Mouse (Mus musculus) C2C12 (cell line): Measurements from ENCODE around the gene Tox2. TPM values are rescaled to one million over a fixed set of nuclear protein-coding genes. Genes with fewer than 3 reads are reported as not detected.

Experiments used
- H3K27me3 ChIP-seq: one replicate; pipeline ENCODE4 v1.6.1; 2011; ENCODE audit not compliant: control insufficient read depth, insufficient read depth, insufficient read length
- H3K36me3 ChIP-seq: one replicate; pipeline ENCODE4 v1.6.1; 2011; ENCODE audit not compliant: control insufficient read depth, insufficient read depth
- H3K4me3 ChIP-seq: one replicate; pipeline ENCODE4 v1.5.1; 2011; ENCODE audit warnings: mild to moderate bottlenecking, control low read depth; ENCODE audit not compliant: poor library complexity, insufficient read depth, severe bottlenecking
- H3K79me2 ChIP-seq: one replicate; pipeline ENCODE4 v1.6.1; 2011; ENCODE audit not compliant: control insufficient read depth, insufficient read depth
- H3K79me3 ChIP-seq: one replicate; pipeline ENCODE4 v1.6.1; 2011; ENCODE audit warnings: low read depth, control low read depth
- H3ac ChIP-seq: one replicate; pipeline ENCODE3; 2011; ENCODE audit warnings: low read depth; ENCODE audit not compliant: control insufficient read depth, insufficient read length
- CEBPB ChIP-seq: IDR thresholded peaks from one replicate; pipeline ENCODE4 v1.6.1; 2011; ENCODE audit warnings: low read depth, mild to moderate bottlenecking, control low read depth, moderate library complexity
- CTCF ChIP-seq: IDR thresholded peaks from one replicate; pipeline ENCODE4 v1.5.1; 2011; ENCODE audit not compliant: control insufficient read depth, insufficient read depth, insufficient read length
- FOSL1 ChIP-seq: IDR thresholded peaks from one replicate; pipeline ENCODE4 v1.8.0; 2011; ENCODE audit warnings: mild to moderate bottlenecking, low read length; ENCODE audit not compliant: poor library complexity, insufficient read depth, severe bottlenecking
- MAX ChIP-seq: IDR thresholded peaks from one replicate; pipeline ENCODE4 v1.6.1; 2011; ENCODE audit warnings: mild to moderate bottlenecking, control low read depth
- MYOD1 ChIP-seq: IDR thresholded peaks from one replicate; pipeline ENCODE4 v1.6.1; 2011; ENCODE audit warnings: low read depth; ENCODE audit not compliant: control insufficient read depth, insufficient read length
- MYOG ChIP-seq: IDR thresholded peaks from one replicate; pipeline ENCODE4 v1.6.1; 2011; ENCODE audit not compliant: control insufficient read depth, insufficient read length; ENCODE audit errors: extremely low read depth
- USF1 ChIP-seq: IDR thresholded peaks from one replicate; pipeline ENCODE4 v1.6.1; 2011; ENCODE audit warnings: low read depth, mild to moderate bottlenecking, control low read depth, moderate library complexity
- polyA plus RNA-seq: library from polyadenylated mRNA; unstranded; fragments of >200 nt; fragmentation: generic; extraction: Trizol; gene quantifications from one replicate; pipeline ENCODE4 v1.2.1, GENCODE M21; 2012; ENCODE audit warnings: missing spikeins

Tox2 gene
- polyA plus RNA-seq, 1 experiment, result 0.14 TPM

DNA sequence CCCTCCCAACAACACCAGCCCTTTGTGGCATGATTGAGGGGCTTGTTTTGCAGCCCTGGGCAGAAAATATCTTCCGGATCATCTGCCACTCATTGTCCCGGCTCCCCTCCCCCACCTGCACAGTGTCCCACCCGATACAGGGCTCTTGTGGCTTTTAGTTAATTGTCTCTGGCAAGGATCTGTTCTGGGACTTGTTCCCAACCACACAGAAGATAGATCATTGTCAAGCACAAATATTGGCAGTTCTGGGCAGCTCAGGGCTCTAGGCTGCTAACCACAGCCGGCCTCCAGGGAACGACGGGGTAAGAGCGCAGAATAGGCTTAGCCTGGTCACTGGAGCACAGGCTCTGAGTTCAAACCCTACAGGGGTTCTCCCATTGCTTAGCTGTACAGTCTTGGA, 33.1 kb downstream of the Tox2 start:
- H3K36me3 ChIP-seq, result no peaks in the 10 kb centered on the region
- no peaks in the 10 kb centered on the region for H3K79me3 ChIP-seq
- no peak overlapping the region for H3K4me3 ChIP-seq
- no peaks in the 10 kb centered on the region for H3K79me2 ChIP-seq
- no peak for TF ChIP-seq MAX
- no peak for TF ChIP-seq USF1
- no peak for TF ChIP-seq MYOG
- TF ChIP-seq FOSL1, result no peak
- TF ChIP-seq CEBPB, result no peak
- no peak for TF ChIP-seq MYOD1
- TF ChIP-seq CTCF, result no peak
- no peak overlapping the region for H3ac ChIP-seq
- H3K27me3 ChIP-seq, result peaks cover 13% of the 10 kb centered on the region

DNA sequence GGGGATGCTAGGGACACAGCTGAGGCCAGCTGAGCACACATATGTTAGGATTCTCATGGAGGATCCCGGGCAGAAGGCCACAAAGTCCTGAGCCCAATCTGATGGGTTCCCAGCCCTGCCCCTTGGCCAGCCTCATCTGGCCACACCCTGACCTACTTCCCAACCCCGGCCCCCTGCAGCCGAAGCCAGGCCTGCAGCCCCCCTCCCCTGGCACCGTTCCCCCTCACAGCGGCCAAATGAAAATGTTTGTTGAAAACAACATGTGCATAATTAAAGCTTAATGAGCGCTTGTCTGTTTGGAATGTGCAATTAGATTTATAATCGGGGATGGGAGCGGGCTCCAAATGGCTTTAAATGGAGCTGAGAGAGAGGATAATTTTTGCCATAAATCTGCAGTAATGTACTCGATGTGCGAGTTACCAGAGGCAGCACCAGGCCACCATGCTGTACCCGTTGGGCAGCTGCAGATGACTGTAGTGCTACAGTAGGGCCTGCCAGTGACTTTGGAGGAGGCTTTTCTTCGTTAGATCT, 35.1 kb downstream of the Tox2 start:
- H3K79me2 ChIP-seq, result no peaks in the 10 kb centered on the region
- H3K36me3 ChIP-seq, result no peaks in the 10 kb centered on the region
- TF ChIP-seq MYOG (no peak), MAX (no peak), FOSL1 (no peak), CEBPB (no peak), USF1 (no peak), CTCF (no peak), MYOD1 (no peak)
- no peak overlapping the region for H3ac ChIP-seq
- peaks cover 17% of the 10 kb centered on the region for H3K27me3 ChIP-seq
- H3K4me3 ChIP-seq, result no peak overlapping the region
- H3K79me3 ChIP-seq, result no peaks in the 10 kb centered on the region

DNA sequence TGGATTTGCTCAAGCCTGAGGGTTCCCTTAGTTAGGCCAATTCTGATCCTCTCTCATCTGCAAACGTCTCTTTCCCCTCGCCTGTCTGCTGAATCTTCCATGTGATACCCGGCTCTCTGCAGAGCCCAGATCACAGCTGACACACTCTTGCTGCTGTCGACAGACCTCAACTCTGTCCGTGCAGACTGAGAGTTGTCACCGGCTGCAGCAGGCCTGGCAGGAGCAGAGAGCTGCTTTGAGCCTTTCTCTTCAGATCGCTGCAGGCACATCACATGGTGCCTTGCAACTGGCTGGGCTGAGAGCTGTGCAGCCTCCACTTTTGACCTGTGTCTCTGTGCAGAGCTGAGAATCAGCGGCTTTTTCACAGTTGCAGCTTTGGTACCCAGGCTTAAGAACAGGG, 37.0 kb downstream of the Tox2 start:
- H3K36me3 ChIP-seq, result no peaks in the 10 kb centered on the region
- H3K79me3 ChIP-seq, result no peaks in the 10 kb centered on the region
- no peaks in the 10 kb centered on the region for H3K79me2 ChIP-seq
- H3K4me3 ChIP-seq, result no peak overlapping the region
- H3ac ChIP-seq, result no peak overlapping the region
- peaks cover 17% of the 10 kb centered on the region for H3K27me3 ChIP-seq
- TF ChIP-seq FOSL1 (no peak), CTCF (no peak), MAX (no peak), MYOD1 (no peak), USF1 (no peak), MYOG (no peak), CEBPB (no peak)

DNA sequence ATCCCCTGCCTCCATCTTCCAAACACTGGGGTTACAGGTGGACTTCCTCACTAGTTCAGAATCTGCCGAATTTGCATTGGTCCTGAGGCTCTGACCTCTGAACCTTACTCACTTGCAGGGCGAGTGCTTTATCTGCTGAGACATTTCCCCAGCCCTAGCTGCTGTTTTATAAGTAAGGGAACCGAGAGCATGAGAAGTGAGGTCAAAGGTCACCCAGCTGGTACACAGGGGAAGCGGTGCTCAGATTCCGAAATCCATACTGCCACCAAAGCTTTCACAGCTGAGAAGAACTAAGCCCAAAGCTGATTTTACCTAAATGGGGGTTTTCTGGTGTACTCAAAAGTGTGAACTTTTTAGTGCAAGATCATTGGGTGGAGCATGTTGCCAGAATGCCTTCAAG, 38.9 kb downstream of the Tox2 start:
- H3K27me3 ChIP-seq, result peaks cover 17% of the 10 kb centered on the region

DNA sequence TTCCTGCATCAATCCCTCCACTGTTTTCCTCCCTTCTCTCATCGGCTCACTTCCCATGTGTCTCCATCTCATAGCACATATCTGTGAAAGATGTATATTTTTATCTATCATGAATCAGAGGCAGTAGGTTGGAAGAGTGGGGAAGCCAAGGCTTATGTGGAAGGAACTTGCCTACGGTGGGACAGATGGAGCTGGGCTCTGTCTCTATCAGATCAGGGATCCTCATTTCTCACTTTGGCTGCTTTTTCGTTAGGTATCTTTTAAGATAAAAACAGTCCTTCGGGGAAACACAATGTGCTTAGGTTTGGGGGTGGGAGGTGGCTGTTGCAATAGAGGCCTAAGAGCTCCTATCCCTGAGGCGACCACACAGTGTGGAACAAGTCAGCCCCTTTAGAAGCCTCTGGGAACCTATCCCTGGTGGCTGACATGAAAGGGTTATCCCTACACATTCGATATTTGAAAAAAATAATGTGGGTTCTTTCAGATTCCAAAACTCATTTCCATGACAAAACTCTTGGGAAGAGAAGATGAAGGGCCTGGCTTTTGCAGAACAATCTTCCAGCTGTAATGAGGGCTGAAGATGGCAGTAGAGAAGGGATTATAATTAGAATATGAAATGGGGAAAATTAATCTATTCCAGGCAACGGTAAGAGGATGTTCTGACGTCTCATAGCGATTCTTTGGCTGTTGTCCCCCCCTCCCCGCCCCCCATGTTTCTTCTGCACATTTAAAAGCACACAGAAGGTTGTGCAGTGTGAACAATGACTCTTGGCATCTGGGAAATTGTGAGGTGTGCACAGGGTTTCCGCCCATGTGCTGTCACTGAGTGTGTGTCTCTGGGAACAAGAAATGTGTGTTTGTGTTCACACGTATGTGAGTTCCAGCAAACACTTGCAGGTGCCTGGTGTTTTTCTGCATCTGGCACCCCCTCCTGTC, 41.3 kb downstream of the Tox2 start:
- peaks cover 10% of the 10 kb centered on the region for H3K27me3 ChIP-seq
- no peaks in the 10 kb centered on the region for H3K36me3 ChIP-seq
- no peaks in the 10 kb centered on the region for H3K79me3 ChIP-seq
- H3K79me2 ChIP-seq, result no peaks in the 10 kb centered on the region
- TF ChIP-seq CTCF (no peak), FOSL1 (no peak), CEBPB (no peak), MYOD1 (no peak), USF1 (no peak), MYOG (no peak)
- H3K4me3 ChIP-seq, result no peak overlapping the region
- no peak overlapping the region for H3ac ChIP-seq

More for the DNA sequence above, 38.9 kb downstream of the Tox2 start:
- H3K79me3 ChIP-seq, result no peaks in the 10 kb centered on the region
- H3K79me2 ChIP-seq, result no peaks in the 10 kb centered on the region
- no peak for TF ChIP-seq MYOG
- no peak overlapping the region for H3ac ChIP-seq
- H3K4me3 ChIP-seq, result no peak overlapping the region
- no peaks in the 10 kb centered on the region for H3K36me3 ChIP-seq
